ENCODE assay signal across 21 mouse cellular contexts in genomic region chr5:37228894-37229293, GRCm38 (mm10). TPM values are rescaled to one million over a fixed set of nuclear protein-coding genes. Genes with fewer than 3 reads are reported as not detected.
DNase-seq lines count a peak whose midpoint lies in the region; ATAC-seq and TF ChIP-seq lines count a peak whose summit lies in the region.
"Had no signal": no experiment of that assay in that cellular context is flagged by ENCODE, and none has a peak within 500 bp of the region (broad histone marks: within the 10 kb centered on the region; RNA-seq: fewer than 3 reads in every experiment).

No protein-coding gene starts in this region.

- ATAC-seq in hindbrain, embryonic 16.5 days: peak; percentile 43; the same call in 1 of the 2 replicates
- ATAC-seq: forebrain, embryonic 15.5 days had no signal

- H3K27ac ChIP-seq in left cerebral cortex, adult 2 months: peak overlapping the region; percentile 64
- H3K27ac ChIP-seq in hindbrain, embryonic 16.5 days (ENCODE audit: low read depth, low read length): no peak overlapping the region
- H3K27ac ChIP-seq: forebrain, embryonic 15.5 days; limb, embryonic 10.5 days; stomach, embryonic 15.5 days had no signal

- intact Hi-C loops in left cerebral cortex, adult 2 months (cut with DNase I): no loop called here
- intact Hi-C loops in left cerebral cortex, postnatal 36 days (cut with DNase I): no loop called here

- no peak overlapping the region for H3K4me2 ChIP-seq in hindbrain, embryonic 16.5 days (ENCODE audit: low read length)
- H3K4me2 ChIP-seq: forebrain, embryonic 15.5 days; stomach, embryonic 15.5 days had no signal

- 51% methylated on average over 7 of the region's 7 CpGs for WGBS in hindbrain, embryonic 16.5 days

- DNase-seq in left cerebral cortex, adult 2 months (ENCODE audit: extremely low spot score in 1 of 2, low spot score in 2 of 2): no peak
- no peak for DNase-seq in left cerebral cortex, postnatal 36 days (ENCODE audit: low spot score in 2 of 2)
- DNase-seq in retina, postnatal 1 day: peak; percentile 48
- DNase-seq in retina, embryonic 14.5 days (ENCODE audit: low spot score): no peak
- no peak for DNase-seq in right cerebral cortex, postnatal 36 days (ENCODE audit: low spot score in 2 of 2)
- no peak for DNase-seq in c-Kit-positive CD71-positive TER-119-positive erythroid progenitor cells, embryonic 14.5 days (ENCODE audit: low spot score)
- DNase-seq: adrenal gland, adult 2 months; cerebellum, adult 11-12 months; cerebellum, postnatal 14 days; gastrocnemius, postnatal 14 days; kidney, adult 18-20 months; kidney, postnatal 4 days; liver; lung, postnatal 4 days; thymus, postnatal 25 days had no signal

- H3K27me3 ChIP-seq in hindbrain, embryonic 16.5 days (replicated peaks; ENCODE audit: control insufficient read depth, insufficient read depth, low read length): no peaks in the 10 kb centered on the region

- no peak overlapping the region for H3K9ac ChIP-seq in hindbrain, embryonic 16.5 days (ENCODE audit: low read depth, low read length)
- H3K9ac ChIP-seq: forebrain, embryonic 15.5 days; stomach, embryonic 15.5 days had no signal

- H3K36me3 ChIP-seq in hindbrain, embryonic 16.5 days (ENCODE audit: control insufficient read depth, insufficient read depth, low read length): no peaks in the 10 kb centered on the region
- H3K36me3 ChIP-seq: forebrain, embryonic 15.5 days; limb, embryonic 10.5 days; stomach, embryonic 15.5 days had no signal

- no peak for TF ChIP-seq CTCF in left cerebral cortex, adult 2 months (IDR thresholded peaks at IDR 0.05)

- no peaks in the 10 kb centered on the region for H3K9me3 ChIP-seq in hindbrain, embryonic 16.5 days (ENCODE audit: control insufficient read depth, low read length)
- H3K9me3 ChIP-seq: forebrain, embryonic 15.5 days; limb, embryonic 10.5 days; stomach, embryonic 15.5 days had no signal

- no peak overlapping the region for H3K4me3 ChIP-seq in left cerebral cortex, adult 2 months
- H3K4me3 ChIP-seq in hindbrain, embryonic 16.5 days (ENCODE audit: low read length): no peak overlapping the region
- H3K4me3 ChIP-seq: forebrain, embryonic 15.5 days; limb, embryonic 10.5 days; stomach, embryonic 15.5 days had no signal

- H3K4me1 ChIP-seq in hindbrain, embryonic 16.5 days (ENCODE audit: control insufficient read depth, insufficient read depth, low read depth, low read length): no peaks in the 10 kb centered on the region
- H3K4me1 ChIP-seq: stomach, embryonic 15.5 days had no signal

RNA-seq across cellular contexts. Expression of gene Crmp1, which starts 12.8 kb away (rescaled TPM):
- 100 to 1,000 TPM; 186 to 190 TPM for total RNA-seq in left cerebral cortex, adult 2 months (2021)
- total RNA-seq in left cerebral cortex, postnatal 36 days (2021): 100 to 1,000 TPM; 199 to 200 TPM
- 851 and 939 TPM in 2 replicates for polyA plus RNA-seq in hindbrain, embryonic 16.5 days (2015; fragmentation: Nextera tagmentation; extraction: Ambion mirVana)
- total RNA-seq: megakaryocyte-erythroid progenitor cell, adult 5-6 weeks; MEL had no signal
